Mouse (Mus musculus) embryonic fibroblast, embryonic 13.5 days (primary cell): ENCODE measurements around the gene Pnma1.

Source experiments
- CTCF ChIP-seq: IDR thresholded peaks from 2 replicates; pipeline ENCODE4 v1.5.1; 2011; ENCODE audit warnings: mild to moderate bottlenecking, control low read depth, low read length, moderate library complexity, borderline replicate concordance; ENCODE audit not compliant: insufficient read depth
- POLR2A ChIP-seq: IDR thresholded peaks from 2 replicates; pipeline ENCODE4 v1.6.1; 2011; ENCODE audit warnings: low read depth, mild to moderate bottlenecking, control low read depth, low read length, moderate library complexity

DNA sequence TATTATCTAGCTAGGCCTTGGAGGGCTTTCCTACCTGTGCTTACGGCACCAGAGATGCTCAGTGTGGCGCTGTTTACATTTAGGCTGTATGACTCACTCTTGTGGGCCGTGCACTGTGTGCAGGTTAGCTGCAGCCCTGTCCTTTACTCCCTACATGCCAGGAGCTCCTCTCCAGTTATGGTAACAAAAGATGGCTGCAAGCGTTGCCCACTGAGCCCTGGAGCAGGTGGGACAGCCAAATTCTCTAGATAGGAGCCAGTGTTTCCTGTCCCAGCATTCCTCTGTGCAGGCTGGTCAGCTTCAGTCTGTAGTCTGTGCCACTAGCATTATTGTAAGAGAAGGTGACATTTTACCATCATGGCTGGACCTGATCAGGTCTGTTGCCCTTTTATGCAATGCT, 7.0 kb downstream of the Pnma1 start:
- no peak for TF ChIP-seq POLR2A
- no peak for TF ChIP-seq CTCF
